Mouse (Mus musculus) intestine, embryonic 15.5 days (tissue): Measurements from ENCODE around the gene Insl6. TPM values are rescaled to one million over a fixed set of nuclear protein-coding genes. Genes with fewer than 3 reads are reported as not detected.

Experiments used
- polyA plus RNA-seq: library from polyadenylated mRNA; unstranded; fragments of >200 nt; fragmentation: Nextera tagmentation; extraction: Ambion mirVana; gene quantifications from 2 replicates; pipeline ENCODE4 v1.2.1, GENCODE M21; 2015

The Insl6 gene
- polyA plus RNA-seq, 1 experiment from 2014 or later, result 13.8 TPM

Other genes with a start within 250 kb of the Insl6 start
- 63.0 and 67.1 TPM in 2 replicates for gene Rcl1, start 224.0 kb downstream of the Insl6 start, polyA plus RNA-seq
- gene Jak2, start 73.5 kb downstream of the Insl6 start, polyA plus RNA-seq, result 8.0 and 8.8 TPM in 2 replicates
- gene Rln1, start 9.3 kb upstream of the Insl6 start, polyA plus RNA-seq, result 0.21 and 0.32 TPM in 2 replicates
- 182 and 201 TPM in 2 replicates for gene Plgrkt, start 42.0 kb upstream of the Insl6 start, polyA plus RNA-seq
- gene Cd274, start 42.1 kb upstream of the Insl6 start, polyA plus RNA-seq, result 0.40 and 0.69 TPM in 2 replicates
- not detected in 2 replicates for gene Pdcd1lg2, start 85.6 kb upstream of the Insl6 start, polyA plus RNA-seq
- 11.9 and 12.3 TPM in 2 replicates for gene Ric1, start 196.9 kb upstream of the Insl6 start, polyA plus RNA-seq